Mouse (Mus musculus): ENCODE data around the gene Sbf2. TPM values are rescaled to one million over a fixed set of nuclear protein-coding genes. Genes with fewer than 3 reads are reported as not detected.
"Not testable (repeated sequence)": the region's sequence is repeated elsewhere in the genome, so short reads cannot be mapped to it uniquely, and the experiment has no call there.

Gene Sbf2
- total RNA-seq, 2 experiments from 2014 or later, result 9.2 to 11.7 TPM

DNA sequence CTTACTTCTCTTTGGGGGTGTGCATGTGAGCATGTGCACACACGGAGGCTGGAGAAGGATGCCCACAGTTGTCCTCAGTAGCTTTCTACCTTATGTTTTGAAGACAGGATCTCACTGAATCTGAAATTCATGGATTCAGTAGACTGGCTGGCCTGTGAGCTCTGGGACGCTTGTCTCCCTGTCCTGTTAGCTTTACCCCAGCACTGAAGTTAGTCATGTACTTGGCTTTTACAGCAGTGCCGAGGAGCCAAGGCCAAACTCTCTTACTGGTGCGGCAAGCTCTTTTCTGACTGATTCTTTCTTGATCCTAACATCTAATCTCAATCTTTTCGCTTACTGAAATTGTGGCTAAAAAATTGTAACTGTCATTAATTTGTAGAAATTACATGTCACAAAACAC, 151.3 kb downstream of the Sbf2 start:
- intact Hi-C loops (cut with DNase I), result no loop called here
- peak; percentile 4 to 15 for DNase-seq

DNA sequence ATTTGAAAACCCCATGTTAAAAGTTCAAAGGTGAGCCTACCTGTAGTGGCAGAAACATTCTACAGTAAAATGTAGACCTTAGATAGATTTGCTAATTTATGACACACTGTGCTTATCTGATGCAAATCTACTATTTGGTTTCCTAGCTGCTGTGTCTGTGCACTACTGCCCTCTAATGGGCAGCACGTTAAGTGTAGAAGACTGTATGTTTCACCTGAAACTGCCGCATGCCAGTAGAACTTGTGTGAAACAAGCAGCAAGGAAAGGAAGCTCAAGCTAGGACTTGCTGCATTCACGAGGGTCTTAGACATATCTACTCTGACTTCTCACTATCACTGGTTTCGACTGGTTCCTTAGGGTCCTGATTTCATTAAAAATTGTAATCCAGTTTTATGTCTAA, 182.4 kb downstream of the Sbf2 start:
- intact Hi-C loops (cut with DNase I), result no loop called here
- DNase-seq, result peak in 1 of 2 experiments; percentile 53

DNA sequence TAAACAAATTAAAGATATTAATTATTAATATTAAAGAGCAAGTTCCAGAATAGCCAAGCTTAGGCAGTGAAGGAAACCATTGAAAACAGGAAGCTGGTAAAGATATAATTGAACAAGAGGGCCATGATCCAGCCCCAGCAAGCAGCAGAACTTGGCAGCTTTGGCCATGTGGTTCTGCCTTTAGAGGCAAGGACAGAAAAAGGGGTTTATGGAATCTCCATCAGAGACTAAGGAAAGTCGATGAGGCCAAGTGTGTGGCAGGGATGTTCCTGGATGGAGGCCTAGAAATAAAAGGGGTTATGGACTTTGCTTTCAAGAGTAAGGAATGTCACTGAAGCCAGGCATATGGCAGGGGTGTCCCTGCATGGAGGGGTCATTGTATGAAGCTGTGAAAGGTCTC, 198.4 kb downstream of the Sbf2 start:
- no peak for DNase-seq
- intact Hi-C loops (cut with DNase I), result no loop called here

DNA sequence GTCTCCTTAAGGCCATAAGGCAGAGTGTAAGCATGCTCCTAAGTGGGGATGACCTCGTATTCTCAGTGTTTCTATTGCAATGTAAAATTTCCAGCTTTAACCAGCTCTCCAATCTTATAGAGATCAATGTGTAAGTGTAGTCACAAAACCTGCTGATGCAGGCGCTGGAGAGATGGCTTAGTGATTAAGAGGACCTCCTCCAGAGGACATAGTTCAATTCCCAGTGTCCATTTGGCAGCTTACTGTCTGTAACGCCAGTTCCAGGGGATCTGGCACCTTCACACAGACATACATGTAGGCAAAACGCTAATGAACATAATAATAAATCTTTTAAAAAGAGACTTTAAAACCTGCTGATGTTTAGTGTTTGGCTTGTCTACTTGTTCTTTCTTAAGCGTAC, 200.4 kb downstream of the Sbf2 start:
- DNase-seq, result no peak
- intact Hi-C loops (cut with DNase I), result no loop called here

DNA sequence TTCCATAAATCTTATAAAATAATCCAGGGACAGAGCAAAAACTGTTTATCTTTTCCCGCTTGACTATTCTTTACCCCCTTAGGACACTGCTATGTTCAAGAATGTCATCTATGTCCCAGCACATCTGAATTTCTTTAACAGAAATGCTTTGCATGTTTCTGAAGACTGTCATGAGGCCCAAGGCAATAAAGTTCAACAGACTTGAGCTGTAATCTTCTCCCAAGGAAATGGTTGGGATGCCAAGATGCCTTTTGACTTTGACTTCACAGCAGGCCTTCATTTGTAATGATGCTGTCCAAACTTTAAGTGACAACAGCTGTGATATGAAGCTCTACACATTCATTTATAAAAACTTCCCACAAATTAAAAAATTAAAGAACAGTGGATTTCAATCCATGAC, 212.6 kb downstream of the Sbf2 start:
- DNase-seq, result no peak
- intact Hi-C loops (cut with DNase I), result no loop called here

DNA sequence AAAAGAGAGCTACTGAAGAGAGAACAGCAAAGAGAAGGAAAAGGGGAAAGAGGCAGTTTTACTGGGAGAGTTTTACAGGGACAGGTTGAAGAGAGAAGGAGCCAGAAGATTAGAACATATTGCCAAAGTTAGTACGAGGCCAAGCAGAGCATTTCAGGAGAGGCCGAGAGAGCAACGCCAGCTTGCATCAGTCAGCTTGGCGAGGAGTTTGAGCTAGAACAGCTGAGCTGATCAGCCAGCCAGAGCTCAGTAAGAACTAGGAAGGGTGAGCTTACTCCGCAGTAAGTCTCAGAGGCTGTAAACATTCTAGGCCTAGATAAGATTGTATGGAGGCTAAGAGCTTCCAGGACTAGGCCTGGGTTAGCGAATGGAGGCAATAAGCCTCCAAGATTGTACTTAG, 222.1 kb downstream of the Sbf2 start:
- intact Hi-C loops (cut with DNase I), result no loop called here
- no peak for DNase-seq

DNA sequence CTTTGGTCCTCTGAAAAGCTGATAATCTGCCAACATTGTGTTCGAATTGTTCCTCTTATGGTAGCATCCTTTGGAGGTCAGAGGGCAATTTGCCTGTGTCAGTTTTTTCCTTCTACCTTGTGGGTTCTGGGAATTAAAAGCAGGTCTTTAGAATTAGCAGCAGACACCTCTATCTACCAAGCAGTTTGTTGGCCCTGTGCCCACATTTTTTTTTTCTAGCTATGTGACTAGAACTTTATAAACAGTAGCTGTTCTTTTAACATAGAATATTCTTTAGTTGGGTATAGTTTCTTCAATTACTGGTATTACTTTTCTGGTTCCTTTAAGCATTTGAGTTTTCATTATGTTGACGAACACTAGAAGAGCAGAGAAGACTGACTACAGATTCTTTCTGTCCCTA, 223.1 kb downstream of the Sbf2 start:
- no peak for DNase-seq
- intact Hi-C loops (cut with DNase I), result no loop called here

DNA sequence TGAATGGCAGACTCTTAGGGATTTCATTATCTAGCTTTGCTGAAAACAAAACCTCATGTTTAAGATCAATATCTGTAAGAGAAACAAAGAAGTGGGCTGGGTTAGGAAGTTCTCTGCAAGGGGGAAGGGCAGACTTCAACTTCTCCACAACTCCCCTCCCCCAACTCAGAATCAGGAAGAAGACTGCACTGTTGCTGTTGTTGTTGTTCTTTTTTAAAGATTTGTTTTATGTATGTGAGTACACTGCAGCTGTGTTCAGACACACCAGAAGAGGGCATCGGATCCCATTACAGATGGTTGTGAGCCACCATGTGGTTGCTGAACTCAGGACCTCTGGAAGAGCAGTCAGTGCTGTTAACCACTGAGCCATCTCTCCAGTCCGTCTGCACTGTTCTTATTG, 225.8 kb downstream of the Sbf2 start:
- intact Hi-C loops (cut with DNase I), result not testable (repeated sequence)

DNA sequence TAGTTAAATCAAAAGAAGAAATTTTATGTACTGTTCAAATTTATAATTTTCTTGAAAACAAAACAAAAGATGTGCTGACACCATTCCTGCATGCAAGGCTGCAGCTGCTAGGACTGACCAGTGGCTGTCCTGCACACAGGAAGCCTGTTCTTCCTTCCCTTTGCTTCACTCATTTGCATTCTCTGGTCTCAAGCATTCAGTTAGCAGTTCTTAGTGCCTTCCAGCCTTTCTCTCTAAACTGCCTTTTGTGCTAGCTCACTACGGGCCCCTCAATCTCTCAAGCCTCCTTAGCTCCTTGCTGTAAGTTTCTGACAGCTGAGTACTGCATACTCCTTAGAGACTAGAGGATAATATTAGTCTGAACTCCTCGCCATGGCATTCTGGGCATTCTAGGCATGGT, 227.2 kb downstream of the Sbf2 start:
- no peak for DNase-seq
- intact Hi-C loops (cut with DNase I), result no loop called here

More for the DNA sequence above, 225.8 kb downstream of the Sbf2 start:
- not testable (repeated sequence) for DNase-seq

DNA sequence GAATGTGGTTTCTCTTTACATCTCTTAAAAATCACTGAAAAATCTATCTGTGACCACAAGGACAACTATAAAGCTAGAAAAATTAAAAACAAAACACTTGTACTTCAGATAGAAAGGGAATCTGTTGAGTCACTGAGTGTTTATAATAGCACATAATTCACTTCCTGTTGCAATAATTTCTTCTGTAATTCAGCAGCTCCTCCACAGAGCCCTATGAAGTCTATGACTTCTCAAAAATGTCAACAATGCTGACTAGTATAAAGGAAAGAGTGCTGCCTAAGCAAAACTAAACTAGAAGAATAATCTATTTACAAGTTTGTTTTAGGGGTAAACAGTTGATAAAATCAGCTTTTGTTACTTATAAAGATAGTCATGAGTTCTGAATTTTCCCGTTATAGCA, 229.2 kb downstream of the Sbf2 start:
- intact Hi-C loops (cut with DNase I), result no loop called here
- no peak for DNase-seq

DNA sequence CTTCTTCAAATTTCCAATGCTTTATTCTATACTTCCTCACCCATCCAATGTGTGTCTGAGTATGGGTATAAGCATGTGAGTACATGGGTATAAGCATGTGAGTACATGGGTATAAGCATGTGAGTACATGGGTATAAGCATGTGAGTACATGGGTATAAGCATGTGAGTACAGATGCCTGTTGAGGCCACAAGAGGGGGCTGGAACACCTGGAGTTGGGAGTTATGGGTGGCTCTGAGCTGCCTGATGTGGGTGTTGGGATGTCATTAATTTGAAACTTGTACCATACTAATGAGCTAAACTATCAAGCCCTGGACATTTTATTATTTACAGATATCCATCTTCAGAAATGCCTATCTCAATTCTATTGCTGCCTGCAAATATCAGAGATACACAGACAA, 230.4 kb downstream of the Sbf2 start:
- DNase-seq, result no peak
- intact Hi-C loops (cut with DNase I), result no loop called here

DNA sequence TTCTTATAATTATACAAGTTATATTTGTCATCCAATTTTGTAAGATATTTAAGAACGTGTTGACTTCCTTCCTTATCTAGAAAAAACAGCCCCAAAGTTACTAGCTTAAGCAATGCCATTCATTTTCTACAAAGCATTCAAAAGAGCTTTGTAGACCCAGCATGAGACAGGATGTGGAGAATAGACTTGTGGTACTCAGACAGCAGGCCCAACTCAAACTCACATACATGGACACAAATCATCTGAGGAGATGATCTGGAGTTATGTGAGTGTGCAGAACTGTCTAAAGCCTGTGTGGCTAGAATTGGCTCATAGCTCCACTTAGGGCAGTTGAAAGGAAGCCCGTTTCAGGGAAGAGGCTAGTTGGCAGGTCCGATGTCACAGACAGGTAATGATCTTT, 233.1 kb downstream of the Sbf2 start:
- DNase-seq, result no peak
- intact Hi-C loops (cut with DNase I), result no loop called here

DNA sequence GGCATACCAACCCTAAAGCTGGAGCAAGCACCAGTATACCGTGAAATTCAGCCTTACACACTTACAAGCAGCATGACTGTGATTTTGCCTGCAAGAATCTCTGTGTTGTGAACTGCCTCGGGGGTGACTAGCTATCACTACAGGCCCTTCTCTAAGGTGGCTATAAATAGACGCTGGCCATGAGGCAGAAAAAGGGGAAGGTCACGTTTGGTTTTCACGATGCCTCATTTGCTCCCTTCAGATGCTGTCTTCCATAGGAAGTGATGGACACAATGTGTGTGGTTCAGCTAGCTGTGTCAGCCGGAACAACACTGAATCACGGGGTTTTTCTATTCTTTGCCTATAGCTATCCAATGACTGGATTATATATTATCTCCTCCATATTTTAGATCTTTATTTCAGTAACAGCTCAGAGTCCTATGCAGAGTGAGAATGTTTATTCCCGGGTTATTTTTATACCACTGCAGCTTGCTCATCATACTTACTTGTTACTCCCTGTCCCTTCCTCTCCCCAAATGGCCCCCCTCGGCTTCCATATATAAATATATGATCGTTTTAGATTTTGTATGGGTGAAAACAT, 235.3 kb downstream of the Sbf2 start:
- intact Hi-C loops (cut with DNase I), result no loop called here
- no peak for DNase-seq

DNA sequence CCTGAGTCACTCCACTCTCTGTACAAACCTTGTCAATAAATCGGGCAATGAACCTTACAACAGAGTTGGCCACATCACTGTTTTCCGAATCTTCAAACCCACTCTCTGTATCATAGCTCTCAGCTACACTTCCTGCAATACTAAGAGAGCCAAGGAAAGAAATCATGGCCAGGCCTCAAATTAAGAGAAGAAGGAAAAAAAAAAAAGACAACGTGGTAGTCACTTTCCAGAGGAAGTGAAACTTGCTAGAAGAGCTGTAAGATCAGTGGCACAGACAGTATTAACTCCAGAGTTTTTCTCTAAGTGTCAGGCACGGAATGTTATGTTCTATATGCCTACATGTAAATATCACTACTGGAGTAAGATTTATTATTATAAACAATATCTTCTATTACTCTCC, 242.2 kb downstream of the Sbf2 start:
- DNase-seq, result no peak
- intact Hi-C loops (cut with DNase I), result no loop called here

DNA sequence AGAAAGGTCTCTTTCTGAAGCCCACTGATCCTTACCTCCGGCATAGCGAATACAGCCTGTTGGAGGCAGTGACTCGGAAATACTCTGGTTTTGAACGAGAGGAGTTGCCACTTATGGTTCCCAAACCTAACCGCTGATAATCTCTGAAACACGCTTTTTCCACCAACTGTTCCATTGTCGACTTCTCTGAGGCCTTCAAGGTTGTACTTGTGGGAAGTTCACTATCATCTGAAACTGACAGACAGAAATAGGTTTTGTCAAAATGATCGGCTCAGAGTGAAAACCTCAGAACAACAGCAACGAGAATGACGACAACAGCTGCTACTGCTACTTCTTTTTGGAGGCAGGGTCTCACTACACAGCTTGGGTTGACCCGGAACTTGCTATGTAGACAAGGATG, 252.7 kb downstream of the Sbf2 start:
- no peak for DNase-seq
- intact Hi-C loops (cut with DNase I), result no loop called here

DNA sequence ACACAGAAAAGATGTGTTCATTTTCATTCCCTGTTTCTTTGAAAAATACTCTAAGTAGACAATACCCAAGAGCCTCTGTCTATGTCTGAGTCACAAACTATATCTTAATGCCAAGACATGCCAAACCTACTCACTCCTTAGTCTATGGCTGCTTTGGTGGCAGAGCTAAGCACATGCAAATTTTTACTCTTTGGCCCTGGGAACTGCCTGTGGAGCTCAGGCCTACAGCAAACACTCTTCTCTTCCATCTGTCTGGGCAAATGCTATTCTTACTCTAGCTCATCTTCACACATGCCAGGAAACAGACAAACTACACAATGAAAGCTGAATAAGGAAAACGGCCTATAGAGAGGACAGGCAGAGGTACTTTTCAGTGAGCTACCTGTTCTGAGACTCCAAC, 253.2 kb downstream of the Sbf2 start:
- intact Hi-C loops (cut with DNase I), result no loop called here
- DNase-seq, result no peak

DNA sequence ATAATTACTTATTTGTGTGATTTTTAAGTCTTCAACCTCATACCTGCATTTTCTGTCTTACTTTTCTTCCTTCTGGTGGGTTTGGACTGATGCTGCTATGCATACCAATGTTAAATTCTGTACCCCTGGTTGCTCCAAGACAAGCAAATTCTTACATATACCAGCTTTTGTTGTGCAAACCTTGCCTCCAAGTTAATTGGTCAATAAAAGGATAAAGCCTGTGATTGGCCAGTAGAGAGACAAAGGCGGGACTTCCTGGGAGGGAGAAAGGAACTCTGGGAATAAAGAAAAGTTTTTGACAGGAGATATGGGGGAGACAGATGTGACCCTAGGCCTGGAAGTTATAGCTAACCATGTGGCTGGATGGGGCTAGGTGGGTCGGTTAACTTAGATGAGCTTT, 255.3 kb downstream of the Sbf2 start:
- intact Hi-C loops (cut with DNase I), result no loop called here
- no peak for DNase-seq

DNA sequence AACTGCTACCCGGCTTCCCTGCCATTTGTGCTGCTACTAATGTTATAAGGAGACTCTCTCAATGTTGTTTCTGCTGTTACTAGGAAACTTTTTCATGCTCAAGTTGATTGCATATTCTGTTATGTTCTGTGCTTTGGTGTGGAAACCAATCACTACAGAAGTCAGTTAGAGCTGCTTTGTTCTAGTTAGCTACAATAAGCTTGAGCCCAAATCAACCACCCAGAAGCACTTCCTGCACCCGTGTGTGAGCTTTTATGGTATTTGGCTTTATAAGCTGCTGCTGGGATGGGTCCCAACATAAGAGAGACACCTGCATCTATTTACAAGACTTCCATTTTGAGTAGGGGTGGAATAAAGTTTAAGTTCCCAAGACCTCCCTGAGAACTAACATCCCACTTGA, 260.8 kb downstream of the Sbf2 start:
- intact Hi-C loops (cut with DNase I), result no loop called here
- no peak for DNase-seq

DNA sequence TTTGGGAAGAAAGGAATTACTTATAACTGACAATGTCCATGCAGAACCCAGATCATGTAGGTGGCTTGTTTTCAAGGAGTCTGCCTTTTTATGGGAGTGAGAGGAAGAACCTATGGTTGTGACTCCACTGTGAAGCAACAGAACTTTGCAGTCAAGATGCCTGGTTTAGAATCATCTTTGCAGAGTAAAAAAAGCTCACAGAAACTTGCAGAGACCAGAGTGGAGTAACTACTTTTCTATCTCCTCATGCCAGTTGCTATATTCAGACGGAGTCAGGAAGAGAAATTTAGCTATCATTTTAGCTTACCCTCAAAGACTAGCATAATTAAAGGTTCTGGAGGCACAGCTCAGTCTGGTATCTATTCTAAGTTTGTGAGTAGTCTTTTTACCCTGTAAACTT, 267.5 kb downstream of the Sbf2 start:
- DNase-seq, result no peak
- intact Hi-C loops (cut with DNase I), result no loop called here

DNA sequence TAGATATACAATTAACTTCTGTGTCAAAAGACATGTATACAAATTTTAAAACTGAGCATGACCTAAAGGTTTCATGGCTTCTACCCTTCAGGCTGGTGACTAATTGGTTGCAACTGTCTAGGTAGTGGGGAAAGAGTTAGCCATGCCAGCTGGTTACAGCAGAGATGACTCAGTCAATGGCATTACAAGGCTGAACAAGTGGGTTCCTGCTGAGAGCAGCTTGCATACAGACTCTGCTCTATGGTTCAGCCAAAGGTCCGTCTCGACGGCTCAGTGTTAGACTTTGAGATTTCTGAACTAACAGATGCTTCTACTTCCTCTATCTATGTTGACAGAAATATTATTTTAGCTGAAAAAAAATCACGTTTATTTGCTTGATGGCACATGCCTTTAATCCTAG, 277.1 kb downstream of the Sbf2 start:
- DNase-seq, result no peak
- intact Hi-C loops (cut with DNase I), result no loop called here

DNA sequence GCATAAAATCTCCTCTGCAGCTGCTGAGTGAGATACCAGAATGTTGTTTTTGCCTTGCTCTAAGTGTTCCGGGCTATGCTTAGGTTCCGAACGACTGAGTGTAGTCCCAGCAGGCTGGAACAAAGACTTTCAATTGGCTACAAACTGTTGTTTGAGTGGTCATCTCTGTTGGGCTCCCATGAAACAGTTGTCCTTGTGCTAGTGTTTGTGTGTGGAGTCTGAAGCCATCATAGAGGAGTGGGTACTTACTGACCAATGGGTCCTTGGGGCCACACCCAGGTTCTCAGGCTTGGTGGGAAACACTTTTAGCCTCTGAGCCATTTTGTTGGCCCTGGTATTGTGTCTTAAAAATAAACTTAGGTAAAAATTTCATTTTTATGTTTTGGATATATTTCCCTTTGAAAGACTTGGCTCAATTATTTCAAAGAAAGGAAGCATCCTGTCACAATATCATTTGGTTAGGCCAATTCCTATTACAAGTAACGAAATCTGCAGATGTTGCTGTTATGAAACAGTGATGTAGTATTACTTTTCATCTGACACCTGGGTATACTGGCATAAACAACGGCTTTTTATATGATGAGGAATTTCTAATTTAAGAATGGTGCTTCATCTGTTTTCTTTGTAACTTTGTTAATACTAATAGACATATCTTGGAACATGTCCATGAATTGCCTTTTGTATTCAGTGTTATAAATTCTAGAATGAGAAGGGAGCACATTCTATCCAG, 289.2 kb downstream of the Sbf2 start:
- intact Hi-C loops (cut with DNase I), result no loop called here
- no peak for DNase-seq

DNA sequence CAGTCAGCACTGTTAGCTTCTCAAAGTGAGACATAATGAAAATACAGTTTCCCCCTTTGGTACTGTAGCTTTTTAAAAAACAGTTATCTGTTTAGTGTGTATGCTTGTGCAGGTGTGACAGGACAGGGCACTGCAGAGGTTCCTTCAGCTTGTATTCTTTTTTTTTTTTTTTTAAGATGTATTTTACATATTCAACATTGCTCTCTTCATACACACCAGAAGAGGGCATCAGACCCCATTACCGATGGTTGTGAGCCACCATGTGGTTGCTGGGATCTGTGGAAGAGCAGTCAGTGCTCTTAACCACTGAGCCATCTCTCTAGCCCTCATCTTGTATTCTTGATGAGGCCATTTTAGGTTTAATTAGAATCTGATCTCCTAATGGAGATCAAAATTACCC, 289.9 kb downstream of the Sbf2 start:
- DNase-seq, result no peak
- intact Hi-C loops (cut with DNase I), result no loop called here

DNA sequence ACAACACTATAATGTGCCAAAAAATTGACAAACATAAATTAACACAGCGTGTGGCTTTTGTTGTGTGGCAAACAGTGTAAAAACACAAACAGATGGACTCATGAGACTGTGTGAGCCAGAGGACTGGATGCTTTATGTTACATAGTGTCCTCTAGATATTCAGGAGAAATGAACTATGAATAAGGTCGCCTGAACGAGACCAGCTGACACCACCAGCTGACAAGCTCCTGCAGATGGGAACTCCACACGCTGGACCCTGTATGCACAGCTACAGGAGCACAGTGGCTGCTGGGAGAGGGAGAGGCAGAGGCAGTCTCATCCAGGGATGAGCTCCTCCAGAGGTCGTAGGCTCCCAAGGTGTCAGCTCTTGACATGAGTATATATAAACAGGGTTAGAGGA, 293.6 kb downstream of the Sbf2 start:
- no peak for DNase-seq
- intact Hi-C loops (cut with DNase I), result no loop called here
